Mouse (Mus musculus) megakaryocyte progenitor cell, adult 5-6 weeks (primary cell): ENCODE data around the gene Olfr283. TPM values are rescaled to one million over a fixed set of nuclear protein-coding genes. Genes with fewer than 3 reads are reported as not detected.
"Not testable (repeated sequence)": the region's sequence is repeated elsewhere in the genome, so short reads cannot be mapped to it uniquely, and the experiment has no call there.

Experiments
- ATAC-seq: replicated peaks from 2 replicates; pipeline ENCODE4 v1.8.0; 2016; ENCODE audit warnings: mild to moderate bottlenecking, moderate TSS enrichment, inconsistent platforms; ENCODE audit not compliant: poor library complexity
- total RNA-seq, 2 experiments: library from RNA; stranded (forward) in 1 of 2; stranded (reverse) in 1 of 2; fragments of 157-497, 149-512 nt in 1 of 2; fragments of 200-1000 nt in 1 of 2; gene quantifications; 2 replicates each; pipeline versions ENCODE4 v1.2.3 to v1.2.4; 2015 to 2017

The Olfr283 gene
- total RNA-seq (2015) (not detected in 2 replicates), total RNA-seq (2017) (not detected in 2 replicates)

DNA sequence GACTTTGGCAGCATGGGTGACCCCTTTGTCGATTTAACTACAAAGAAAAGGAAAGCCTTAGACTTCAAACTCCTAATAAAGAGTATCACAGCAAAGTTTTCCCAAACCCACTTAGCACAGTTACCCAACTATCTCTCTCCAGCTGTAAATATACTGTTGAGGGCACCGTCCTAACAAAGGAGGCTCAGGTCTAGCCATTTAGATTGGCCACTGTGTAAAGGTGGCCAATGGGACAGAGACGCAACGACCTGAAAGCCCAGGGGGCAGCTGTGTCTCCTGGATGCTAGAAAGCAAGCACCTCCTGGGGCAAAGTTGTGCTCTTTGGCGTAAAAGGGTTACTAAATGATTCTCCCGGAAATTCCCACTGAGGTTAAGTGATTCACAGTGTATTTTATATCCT, at the start of gene Olfr283:
Gene Olfr283, minus strand, starts transcription at position 101 of the 400 bp plus-strand sequence.
- no peak for ATAC-seq

DNA sequence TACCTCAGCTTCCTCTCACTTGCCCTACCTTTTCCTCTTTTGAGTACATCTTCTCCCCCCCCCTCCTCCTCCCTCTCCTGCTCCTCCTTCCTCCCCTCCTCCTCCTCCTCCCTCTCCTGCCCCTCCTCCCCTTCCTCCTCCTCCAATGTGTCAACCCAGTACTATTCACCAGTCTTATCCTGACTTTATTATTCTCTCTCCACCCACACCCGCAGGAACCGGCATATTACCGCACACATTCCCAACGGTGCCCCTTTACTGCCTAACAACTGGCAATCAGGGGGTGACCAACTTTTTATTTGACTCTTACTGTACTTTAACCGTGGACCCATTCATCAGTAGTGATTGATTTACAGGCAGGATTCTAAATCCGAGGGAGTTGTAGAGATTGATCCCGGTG, 44.4 kb upstream of the Olfr283 start:
- ATAC-seq, result no peak

DNA sequence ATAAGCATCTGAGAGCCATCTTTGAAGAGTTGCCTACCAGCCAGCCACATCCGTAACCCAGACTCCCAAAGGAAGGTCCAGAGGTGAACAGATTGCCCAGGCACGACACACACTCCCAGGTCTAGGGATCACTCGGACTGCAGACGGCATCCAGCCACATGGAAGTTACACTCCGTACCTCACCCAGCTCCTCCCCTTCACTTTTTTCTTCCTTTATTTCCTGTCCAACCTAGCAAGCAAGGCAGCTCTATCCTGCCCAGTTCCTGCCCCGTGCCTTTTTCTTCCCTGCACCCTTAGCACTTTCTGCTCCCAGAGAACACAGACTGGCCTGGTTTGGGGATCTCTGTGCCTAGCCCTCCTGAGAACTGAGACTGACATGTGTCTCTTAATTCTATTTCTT, 44.0 kb upstream of the Olfr283 start:
- ATAC-seq, result no peak

DNA sequence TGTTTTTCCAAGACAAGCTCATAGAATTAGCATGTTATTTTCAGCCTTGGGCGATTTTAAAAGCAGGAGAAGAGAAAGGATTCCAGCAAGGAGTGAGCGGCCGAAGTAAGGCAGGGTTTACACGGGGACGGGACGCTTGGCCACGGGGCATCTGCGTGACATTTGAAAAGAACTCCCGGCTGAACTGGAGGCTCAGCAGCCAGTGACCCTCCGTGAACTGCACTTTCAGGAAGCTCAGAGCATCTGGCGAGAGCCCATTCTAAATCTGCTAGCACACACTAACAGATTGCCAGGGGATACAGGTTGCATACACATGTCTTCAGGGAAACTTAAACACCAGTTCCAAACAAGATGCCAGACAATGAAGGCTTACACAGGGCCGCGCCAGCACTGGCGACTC, 43.6 kb upstream of the Olfr283 start:
- no peak for ATAC-seq

DNA sequence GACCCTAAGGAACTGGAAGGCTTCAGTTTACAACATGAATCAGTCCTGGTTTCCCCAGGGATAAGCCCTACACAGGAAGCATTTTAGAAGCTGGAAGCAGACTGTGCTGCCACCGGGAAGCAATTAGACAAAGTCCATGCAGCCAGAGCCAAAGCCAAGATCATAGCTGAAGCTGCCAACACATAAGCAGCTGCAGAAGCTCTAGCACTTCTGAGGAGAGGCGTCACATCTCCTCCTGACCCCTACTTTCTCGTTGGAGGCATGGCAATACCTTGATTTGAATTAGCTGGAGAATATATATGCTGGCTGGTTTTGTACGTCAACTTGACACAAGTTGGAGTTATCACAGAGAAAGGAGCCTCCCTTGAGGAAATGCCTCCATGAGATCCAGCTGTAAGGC, 40.2 kb upstream of the Olfr283 start:
- no peak for ATAC-seq

DNA sequence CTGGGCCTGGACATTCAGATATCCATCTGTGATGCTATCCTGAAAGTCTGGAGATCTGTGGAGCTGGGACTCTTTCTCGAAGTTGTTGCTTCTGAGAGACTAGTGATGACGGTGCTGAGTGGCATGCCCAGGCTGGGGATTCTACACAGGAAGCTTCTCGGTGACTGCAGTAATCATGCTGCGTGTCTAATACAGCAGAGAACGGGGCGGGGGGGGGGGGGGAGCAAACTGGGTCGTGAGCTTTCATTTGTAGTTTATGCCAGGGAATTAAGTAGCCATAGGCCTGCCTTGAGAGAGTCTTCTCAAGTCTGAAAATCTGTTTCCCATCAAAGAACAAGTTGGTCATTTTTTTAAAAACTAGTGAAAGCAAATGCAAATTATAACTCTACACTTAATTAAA, 37.4 kb upstream of the Olfr283 start:
- no peak for ATAC-seq

DNA sequence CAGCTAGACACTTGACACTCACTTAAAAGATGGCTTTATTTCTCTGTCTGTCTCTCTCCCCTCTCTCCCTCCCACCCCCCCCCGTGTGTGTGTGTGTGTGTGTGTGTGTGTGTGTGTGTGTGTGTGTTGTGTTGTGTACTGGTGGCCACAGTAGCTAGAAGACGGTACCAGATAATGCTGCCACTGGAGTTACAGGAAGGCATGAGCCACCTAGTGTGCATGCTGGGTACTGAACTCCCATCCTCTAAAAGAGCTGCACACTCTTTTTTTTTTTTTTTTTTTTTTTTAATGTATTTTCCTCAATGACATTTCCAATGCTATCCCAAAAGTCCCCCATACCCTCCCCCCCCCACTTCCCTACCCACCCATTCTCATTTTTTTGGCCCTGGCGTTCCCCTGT, 36.5 kb upstream of the Olfr283 start:
- ATAC-seq, result peak; percentile 57

DNA sequence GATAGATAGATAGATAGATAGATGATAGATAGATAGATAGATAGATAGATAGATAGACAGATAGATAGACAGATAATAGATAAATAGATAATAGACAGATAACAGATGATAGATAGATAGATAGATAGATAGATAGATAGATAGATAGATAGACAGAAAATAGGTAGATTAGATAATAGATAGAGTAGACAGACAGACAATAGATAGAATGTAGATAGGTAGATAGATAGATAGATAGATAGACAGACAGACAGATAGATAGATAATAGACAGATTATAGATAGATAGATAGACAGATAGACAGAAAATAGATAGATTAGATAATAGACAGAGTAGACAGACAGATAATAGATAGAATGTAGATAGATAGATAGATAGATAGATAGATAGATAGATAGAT, 36.1 kb upstream of the Olfr283 start:
- not testable (repeated sequence) for ATAC-seq

DNA sequence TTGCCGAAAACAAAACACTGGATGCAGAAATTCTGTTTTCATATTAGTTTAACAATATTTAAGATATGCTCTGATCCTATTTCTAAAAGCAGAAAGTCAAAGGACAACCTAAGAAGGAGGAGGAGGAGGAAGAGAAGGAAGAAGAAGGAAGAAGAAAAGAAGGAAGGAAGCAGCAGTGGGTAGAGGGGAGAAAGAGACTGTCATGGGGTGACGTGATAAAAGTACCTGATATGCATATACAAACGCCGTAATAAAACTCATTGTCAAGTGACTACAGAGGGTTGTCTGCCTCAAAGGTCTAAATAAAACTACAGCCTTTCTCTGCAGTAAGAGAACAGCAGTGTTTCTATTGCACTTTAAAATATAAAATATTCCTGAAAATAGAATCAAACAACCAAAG, 35.2 kb upstream of the Olfr283 start:
- ATAC-seq, result no peak

DNA sequence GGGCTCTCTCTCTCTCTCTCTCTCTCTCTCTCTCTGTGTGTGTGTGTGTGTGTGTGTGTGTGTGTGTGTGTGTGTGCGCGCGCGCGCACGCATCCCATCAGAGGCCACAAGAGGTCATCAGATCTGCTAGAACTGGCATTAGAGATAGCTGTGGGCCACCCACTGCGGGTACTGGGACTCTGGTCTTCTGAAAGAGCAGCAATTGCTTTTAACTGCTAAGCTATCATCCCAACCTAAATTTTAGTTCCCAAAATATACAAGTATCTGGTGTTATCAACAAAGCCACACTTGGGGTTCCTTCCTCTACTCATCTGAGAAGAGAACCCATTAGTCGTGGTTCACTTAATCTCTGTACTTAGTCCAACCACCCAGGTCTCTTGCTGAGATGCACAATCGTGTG, 29.5 kb upstream of the Olfr283 start:
- no peak for ATAC-seq

DNA sequence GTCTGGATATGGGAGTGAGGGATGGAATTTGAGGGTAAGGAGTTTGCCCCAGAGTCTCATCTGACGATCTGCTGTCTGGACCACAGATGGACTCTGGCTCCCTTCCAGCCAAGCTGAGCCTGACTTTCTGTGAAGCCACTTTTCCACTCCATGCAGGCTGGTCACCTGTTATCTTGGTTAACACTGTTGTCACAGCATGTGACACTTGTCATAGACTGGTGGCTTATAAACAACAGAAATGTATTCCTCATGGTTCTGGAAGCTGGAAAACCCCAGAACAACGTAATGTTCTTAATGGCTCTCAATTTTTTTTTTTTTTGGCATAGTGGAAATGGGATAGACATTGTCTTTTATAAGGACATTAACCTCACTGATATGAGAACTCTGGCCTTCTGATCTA, 28.9 kb upstream of the Olfr283 start:
- ATAC-seq, result no peak

DNA sequence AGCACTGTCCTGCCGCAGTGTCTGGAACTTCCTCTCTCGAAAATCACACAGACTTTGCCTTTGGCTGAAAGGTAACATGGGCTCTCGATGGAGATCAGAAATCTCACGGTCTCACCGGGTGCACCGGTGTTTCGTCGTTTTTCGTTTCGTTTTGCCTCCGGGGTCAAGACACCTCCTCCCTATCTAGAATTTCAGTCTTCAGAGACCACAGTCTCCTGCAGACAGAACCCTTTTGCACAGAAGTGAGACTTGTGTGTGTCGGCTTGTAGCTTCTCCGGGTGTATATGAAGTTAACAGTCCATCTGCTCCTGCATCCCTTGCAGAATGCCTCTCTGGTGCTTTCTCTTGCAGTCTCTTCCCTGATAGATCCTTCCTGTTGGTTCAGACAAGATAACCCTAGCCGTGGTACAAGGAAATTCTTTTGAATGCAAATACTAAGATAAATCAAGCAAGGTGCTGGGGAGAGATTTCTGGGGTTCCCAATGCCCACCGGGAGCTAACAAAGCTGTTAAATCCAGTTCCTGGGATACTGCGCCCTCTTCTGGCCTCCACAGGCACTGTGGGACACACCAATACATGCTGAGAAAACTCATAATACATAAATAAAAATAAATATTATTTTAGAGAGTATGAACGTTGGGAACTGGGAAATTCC, 27.8 kb upstream of the Olfr283 start:
- ATAC-seq, result no peak

DNA sequence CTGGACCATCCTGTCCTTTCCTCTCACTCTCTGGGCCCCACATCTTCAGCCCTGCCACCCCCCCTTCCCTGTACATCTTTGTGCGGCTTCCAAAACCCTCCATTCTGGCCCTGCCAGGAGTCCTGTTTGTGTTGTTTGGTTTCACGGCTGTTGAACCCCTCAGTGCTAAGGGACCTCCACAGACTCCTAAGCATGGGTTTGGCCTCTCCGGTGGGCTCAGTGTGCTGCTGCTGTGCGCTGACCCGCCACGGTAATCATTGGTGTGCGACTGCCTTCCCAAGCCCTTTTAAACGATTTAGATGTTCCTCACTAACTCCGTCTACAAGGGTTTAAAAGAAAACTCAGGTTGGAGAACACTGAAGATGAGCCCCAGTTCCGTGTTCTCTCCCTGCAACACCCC, 21.6 kb upstream of the Olfr283 start:
- ATAC-seq, result no peak

DNA sequence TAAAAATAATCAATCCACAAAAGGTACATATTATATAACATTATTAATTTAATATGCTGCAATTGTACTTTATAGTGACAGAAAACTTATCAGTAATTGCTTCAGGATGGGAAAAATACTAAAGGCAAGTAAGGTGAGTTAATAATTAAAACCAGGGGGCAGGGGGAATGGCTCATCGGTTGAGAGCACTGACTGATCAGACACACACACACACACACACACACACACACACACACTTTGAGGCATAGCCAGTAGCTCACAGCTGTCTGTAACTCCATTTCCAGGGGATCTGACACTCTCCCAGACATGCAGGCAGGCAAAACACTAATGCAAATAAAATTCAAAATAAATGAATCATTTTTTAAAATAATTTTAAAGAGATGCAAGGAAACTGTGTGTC, 16.4 kb upstream of the Olfr283 start:
- no peak for ATAC-seq

DNA sequence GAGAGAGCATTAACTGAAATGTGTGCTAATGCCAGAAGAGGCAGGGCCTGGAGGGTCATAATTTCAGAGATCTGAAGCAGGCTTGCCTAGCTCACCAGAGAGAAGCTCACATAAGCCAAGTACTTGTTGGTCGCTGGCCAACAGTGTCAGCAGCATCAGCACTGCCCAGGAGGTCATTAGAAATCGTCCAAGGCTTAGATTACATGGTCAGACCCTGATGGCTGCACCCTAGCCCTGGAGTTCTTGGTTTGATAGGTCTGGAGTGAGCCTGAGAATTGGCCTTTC, 11.1 kb upstream of the Olfr283 start:
- no peak for ATAC-seq

DNA sequence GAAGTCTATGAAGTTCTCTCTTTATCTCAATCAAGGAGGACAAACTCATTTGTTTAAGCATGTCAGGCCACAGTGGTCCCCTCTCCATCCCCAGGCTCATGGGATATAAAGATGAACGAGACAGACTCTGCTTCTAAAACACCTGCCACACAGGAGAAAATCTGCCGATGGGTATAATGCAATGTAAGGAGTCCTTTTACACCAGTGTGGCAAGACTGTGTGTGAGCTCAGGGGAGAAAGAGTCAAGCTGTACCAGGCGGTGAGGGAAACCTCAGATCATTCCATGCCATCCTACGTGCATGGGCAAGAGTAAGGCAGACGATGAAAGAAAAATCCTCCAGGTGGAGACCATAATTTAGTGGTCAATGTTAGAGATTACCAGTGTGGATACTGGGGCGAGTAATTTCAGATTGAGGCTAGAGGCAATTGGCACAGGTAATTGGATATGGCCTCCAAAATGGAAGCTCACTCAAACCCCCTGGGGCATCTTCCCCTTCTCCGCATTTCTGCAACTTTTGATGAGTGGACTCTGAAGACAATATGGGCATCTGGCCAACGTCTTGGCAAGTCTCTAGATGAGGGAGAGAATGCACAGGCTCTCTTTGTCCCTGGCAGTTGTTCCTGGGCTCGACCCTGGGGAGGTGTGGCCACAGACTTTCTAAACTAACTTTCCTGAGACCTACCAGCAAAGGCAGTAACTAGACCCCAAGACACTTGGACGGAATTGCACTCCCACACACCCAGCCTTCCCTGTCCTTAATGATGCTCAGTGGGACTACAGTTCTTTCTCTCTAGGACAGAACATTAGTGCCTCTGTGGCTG, 10.5 kb upstream of the Olfr283 start:
- no peak for ATAC-seq

DNA sequence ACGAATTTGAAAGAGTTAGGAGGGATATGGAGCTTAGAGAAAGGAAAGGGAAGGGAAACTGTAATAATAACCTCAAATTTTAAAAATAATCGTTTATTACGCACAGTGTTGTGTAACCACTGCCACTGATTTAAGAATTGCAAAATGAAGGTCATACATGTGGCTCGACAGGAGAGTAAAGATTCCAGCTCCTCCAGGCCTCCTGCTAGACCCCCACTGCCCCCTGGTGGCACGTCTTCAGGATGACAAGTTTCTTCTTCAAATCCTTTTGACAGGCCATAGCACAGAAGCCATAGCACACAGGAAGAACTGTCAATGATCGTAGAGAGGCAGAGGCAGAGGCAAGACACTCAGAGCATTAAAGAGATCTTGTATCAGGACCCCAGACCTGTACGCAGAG, 9.1 kb upstream of the Olfr283 start:
- ATAC-seq, result peak; percentile 97

DNA sequence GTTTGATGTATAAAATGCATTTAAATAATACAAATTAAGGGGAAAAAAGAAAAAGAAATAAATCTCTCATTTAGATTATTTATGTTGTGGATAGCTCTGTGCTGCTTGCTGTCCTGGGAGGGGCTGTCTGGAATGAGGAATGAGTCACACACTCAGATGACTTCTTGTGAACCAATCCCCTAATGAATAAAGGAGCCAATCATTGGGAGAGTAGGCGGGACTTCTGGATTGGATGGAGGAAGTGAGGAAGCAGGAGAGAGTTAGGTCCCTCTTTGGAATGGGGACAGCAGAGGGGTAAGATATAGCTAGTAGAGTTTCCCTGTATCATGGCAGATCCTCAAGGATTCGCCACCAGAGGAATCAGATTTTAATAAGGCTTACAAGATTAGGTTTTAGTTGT, 6.9 kb upstream of the Olfr283 start:
- ATAC-seq, result no peak

DNA sequence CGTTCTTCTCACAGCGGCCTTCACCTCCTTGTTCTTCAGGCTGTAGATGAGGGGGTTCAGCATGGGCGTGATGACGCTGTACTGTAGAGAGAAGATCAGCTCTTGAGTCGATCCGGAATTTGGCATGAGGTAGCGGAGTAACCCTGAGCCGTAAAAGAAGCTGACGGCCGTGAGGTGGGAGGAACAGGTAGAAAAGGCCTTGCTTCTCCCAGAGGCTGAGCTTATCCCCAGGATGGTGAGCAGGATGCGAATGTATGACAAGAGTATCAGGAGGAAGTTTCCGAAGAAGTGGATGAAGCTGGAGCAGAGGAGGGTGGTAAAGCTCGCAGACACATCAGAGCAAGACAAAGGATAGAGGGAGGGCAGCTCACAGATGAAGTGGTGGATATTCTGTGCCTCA, 2.5 kb downstream of the Olfr283 start:
- no peak for ATAC-seq

DNA sequence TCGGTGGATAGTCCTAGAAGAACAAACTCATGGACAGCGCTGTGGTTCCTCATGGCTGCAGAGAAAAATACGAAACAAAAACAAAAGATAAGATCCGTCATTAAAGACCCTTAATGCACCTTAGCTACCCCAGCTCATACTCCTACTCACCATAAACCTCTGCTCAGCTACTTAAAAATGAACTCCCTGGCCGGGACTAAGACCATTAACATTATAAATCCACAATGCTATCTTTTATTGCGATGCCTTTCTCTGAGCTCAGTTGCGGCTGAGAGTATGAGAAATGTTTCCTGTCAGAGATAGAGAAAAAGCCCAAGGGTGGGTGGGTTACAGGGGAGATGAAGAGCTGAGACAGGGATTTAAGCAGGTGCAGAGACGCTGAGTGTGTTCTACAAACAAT, 39.9 kb downstream of the Olfr283 start, which contains the start of gene Olfr284:
Gene Olfr284, minus strand, starts transcription at position 101 of the 400 bp plus-strand sequence.
- ATAC-seq, result no peak
